Comparison of ENCODE assay signal across 25 mouse cellular contexts in the genomic region with DNA sequence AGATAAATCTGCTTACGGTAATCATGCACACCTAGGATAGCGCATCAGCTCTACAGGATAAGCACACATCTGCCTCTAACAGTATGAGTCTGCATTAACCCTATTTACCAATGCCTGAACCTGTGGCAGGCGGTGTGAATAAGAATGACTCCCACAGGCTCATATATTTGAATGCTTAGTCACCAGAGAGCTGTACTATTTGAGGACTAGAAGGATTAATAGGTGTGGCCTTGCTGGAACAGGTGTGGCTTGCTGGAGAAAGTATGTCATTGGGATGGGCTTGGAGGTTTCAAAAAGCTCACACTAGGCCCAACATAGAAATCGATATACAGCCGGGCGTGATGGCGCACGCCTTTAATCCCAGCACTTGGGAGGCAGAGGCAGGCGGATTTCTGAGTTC.
"Had no signal": no experiment of that assay in that cellular context is flagged by ENCODE, and none has a peak within 500 bp of the region (broad histone marks: within the 10 kb centered on the region; RNA-seq: fewer than 3 reads in every experiment).

No protein-coding gene starts in this region.

- H3K4me1 ChIP-seq: hindbrain, embryonic 13.5 days; hindbrain, embryonic 15.5 days; intestine, embryonic 15.5 days; limb, embryonic 10.5 days; limb, embryonic 12.5 days had no signal

- ATAC-seq: hindbrain, postnatal 0 days; intestine, embryonic 15.5 days had no signal

- H3K4me2 ChIP-seq: heart, embryonic 13.5 days; heart, embryonic 15.5 days; hindbrain, embryonic 13.5 days; hindbrain, embryonic 15.5 days; intestine, embryonic 15.5 days; kidney, embryonic 15.5 days; limb, embryonic 12.5 days; liver, embryonic 11.5 days; liver, embryonic 13.5 days had no signal

- H3K27ac ChIP-seq: heart, embryonic 10.5 days; heart, embryonic 13.5 days; heart, embryonic 15.5 days; hindbrain, embryonic 13.5 days; hindbrain, embryonic 15.5 days; hindbrain, postnatal 0 days; intestine, embryonic 15.5 days; kidney, embryonic 15.5 days; kidney, postnatal 0 days; layer of hippocampus, adult 2 months; left cerebral cortex, adult 2 months; limb, embryonic 10.5 days; limb, embryonic 12.5 days; liver, embryonic 13.5 days had no signal

- H3K9me3 ChIP-seq: heart, embryonic 10.5 days; heart, embryonic 13.5 days; heart, embryonic 15.5 days; hindbrain, embryonic 13.5 days; hindbrain, embryonic 15.5 days; intestine, embryonic 15.5 days; kidney, embryonic 15.5 days; limb, embryonic 10.5 days; limb, embryonic 12.5 days; liver, embryonic 13.5 days had no signal

- H3K27me3 ChIP-seq: heart, embryonic 13.5 days; heart, embryonic 15.5 days; hindbrain, embryonic 13.5 days; hindbrain, embryonic 15.5 days; intestine, embryonic 15.5 days; kidney, embryonic 15.5 days; limb, embryonic 12.5 days; liver, embryonic 13.5 days had no signal

- H3K9ac ChIP-seq: heart, embryonic 13.5 days; heart, embryonic 15.5 days; hindbrain, embryonic 13.5 days; hindbrain, embryonic 15.5 days; intestine, embryonic 15.5 days; kidney, embryonic 15.5 days; limb, embryonic 12.5 days; liver, embryonic 13.5 days had no signal

- DNase-seq: gastrocnemius, postnatal 14 days; heart, adult 18-20 months; heart, postnatal 14 days; heart, postnatal 36 days; kidney, adult 11 months; kidney, adult 2 months; kidney, adult 9 months; kidney, postnatal 14 days; kidney, postnatal 36 days; liver; liver, embryonic 13.5 days had no signal

- H3K4me3 ChIP-seq: heart, embryonic 10.5 days; heart, embryonic 13.5 days; heart, embryonic 15.5 days; hindbrain, embryonic 13.5 days; hindbrain, embryonic 15.5 days; intestine, embryonic 15.5 days; kidney, embryonic 15.5 days; layer of hippocampus, adult 2 months; left cerebral cortex, adult 2 months; limb, embryonic 10.5 days; limb, embryonic 12.5 days; liver, embryonic 13.5 days had no signal
